In the genomic region with DNA sequence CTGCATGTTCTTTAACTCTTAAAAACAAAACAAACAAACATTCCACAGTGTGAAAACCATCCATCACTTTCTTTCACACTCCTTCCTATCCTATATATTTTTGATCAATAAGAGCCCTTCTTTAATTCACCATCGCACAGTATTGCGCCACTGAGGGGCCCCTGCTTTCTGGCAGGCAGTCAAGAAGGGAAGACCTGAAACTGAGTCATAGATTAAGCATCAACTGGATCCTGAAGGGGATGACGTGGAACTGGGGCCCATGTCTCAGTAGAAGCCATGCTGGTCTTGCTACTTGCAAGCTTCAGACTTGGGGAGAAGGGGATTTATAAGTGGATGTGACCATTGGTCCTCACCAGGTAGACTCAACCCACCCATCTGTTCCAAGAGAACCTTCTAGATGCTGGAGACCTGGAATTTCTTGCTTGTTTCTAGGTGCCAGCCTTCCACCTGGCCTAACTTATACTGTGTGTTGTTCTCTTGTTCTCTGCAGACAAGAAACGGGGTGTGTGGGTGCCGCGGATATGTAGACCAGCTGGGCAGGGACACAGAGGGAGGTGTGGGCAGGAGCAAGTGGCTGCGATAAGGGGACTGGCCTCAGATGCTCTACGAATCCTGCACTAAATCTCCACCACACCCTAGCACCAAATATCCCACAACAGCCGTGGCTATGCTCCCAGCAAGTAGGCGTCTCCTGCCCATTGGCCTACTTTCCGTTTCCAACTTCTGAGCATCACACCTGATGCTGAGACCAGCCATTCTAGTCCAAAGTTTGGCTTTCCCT, we compare ENCODE assay signal across 17 mouse cellular contexts. TPM values are rescaled to one million over a fixed set of nuclear protein-coding genes. Genes with fewer than 3 reads are reported as not detected.
DNase-seq lines count a peak whose midpoint lies in the region; ATAC-seq and TF ChIP-seq lines count a peak whose summit lies in the region.
"Had no signal": no experiment of that assay in that cellular context is flagged by ENCODE, and none has a peak within 500 bp of the region (broad histone marks: within the 10 kb centered on the region; RNA-seq: fewer than 3 reads in every experiment).

No protein-coding gene starts in this region.

- peaks cover 17 to 25% of the 10 kb centered on the region in 2 experiments for H3K4me1 ChIP-seq in liver, embryonic 14.5 days (replicated peaks; ENCODE audit: control insufficient read depth in 2 of 2, insufficient read depth in 2 of 2, low read length in 1 of 2)
- H3K4me1 ChIP-seq in stomach, embryonic 15.5 days: no peaks in the 10 kb centered on the region
- H3K4me1 ChIP-seq: forebrain, embryonic 12.5 days had no signal

- no peak overlapping the region for H3K4me3 ChIP-seq in liver, embryonic 14.5 days (ENCODE audit: insufficient read depth in 1 of 2, low read depth in 2 of 2, low read length in 2 of 2)
- no peak overlapping the region for H3K4me3 ChIP-seq in stomach, embryonic 15.5 days (replicated peaks)
- H3K4me3 ChIP-seq: embryonic facial prominence, embryonic 12.5 days; forebrain, embryonic 12.5 days; heart, embryonic 13.5 days; hindbrain, embryonic 12.5 days; midbrain, embryonic 13.5 days had no signal

- H3K27me3 ChIP-seq in liver, embryonic 14.5 days (ENCODE audit: control insufficient read depth, insufficient read depth, low read length): no peaks in the 10 kb centered on the region
- no peaks in the 10 kb centered on the region for H3K27me3 ChIP-seq in stomach, embryonic 15.5 days (replicated peaks)
- H3K27me3 ChIP-seq: embryonic facial prominence, embryonic 12.5 days; forebrain, embryonic 12.5 days; heart, embryonic 13.5 days; hindbrain, embryonic 12.5 days; midbrain, embryonic 13.5 days had no signal

- 53% methylated on average over 11 of the region's 11 CpGs for WGBS in liver, embryonic 14.5 days (ENCODE audit: insufficient replicate concordance)
- WGBS in stomach, embryonic 15.5 days: 83% methylated on average over 11 of the region's 11 CpGs

- intact Hi-C loops in heart, postnatal 10 days (cut with DNase I): no loop called here

- no peaks in the 10 kb centered on the region for H3K9me3 ChIP-seq in liver, embryonic 14.5 days (ENCODE audit: control insufficient read depth, low read length)
- H3K9me3 ChIP-seq in stomach, embryonic 15.5 days: no peaks in the 10 kb centered on the region
- H3K9me3 ChIP-seq: embryonic facial prominence, embryonic 12.5 days; forebrain, embryonic 12.5 days; heart, embryonic 13.5 days; hindbrain, embryonic 12.5 days; midbrain, embryonic 13.5 days had no signal

- H3K4me2 ChIP-seq in liver, embryonic 14.5 days (ENCODE audit: low read depth): peak overlapping the region; percentile 38
- no peak overlapping the region for H3K4me2 ChIP-seq in stomach, embryonic 15.5 days
- H3K4me2 ChIP-seq: embryonic facial prominence, embryonic 12.5 days; forebrain, embryonic 12.5 days; heart, embryonic 13.5 days; hindbrain, embryonic 12.5 days; midbrain, embryonic 13.5 days had no signal

- DNase-seq in right cerebral cortex, adult 2 months (ENCODE audit: low spot score in 2 of 2): peak; percentile 32 to 44
- no peak for DNase-seq in right cerebral cortex, postnatal 4 days
- peak in 2 of 3 experiments; percentile 36 to 45 for DNase-seq in liver, embryonic 14.5 days (ENCODE audit: low read depth in 3 of 3, low spot score in 3 of 3)
- no peak for DNase-seq in urinary bladder, postnatal 4 days (ENCODE audit: low spot score in 2 of 2)
- DNase-seq in adrenal gland, adult (ENCODE audit: inconsistent age in 2 of 2, low spot score in 1 of 2): no peak
- DNase-seq in heart, postnatal 10 days: no peak
- DNase-seq: cerebellum, postnatal 10 days; gastrocnemius, postnatal 14 days; kidney, adult 18-20 months had no signal

- no peak overlapping the region for H3K9ac ChIP-seq in liver, embryonic 14.5 days (replicated peaks)
- no peak overlapping the region for H3K9ac ChIP-seq in stomach, embryonic 15.5 days
- H3K9ac ChIP-seq: embryonic facial prominence, embryonic 12.5 days; forebrain, embryonic 12.5 days; heart, embryonic 13.5 days; hindbrain, embryonic 12.5 days; midbrain, embryonic 13.5 days had no signal

- peak; percentile 60 for TF ChIP-seq EP300 in liver, embryonic 14.5 days (IDR thresholded peaks at IDR 0.05; ENCODE audit: low read depth)

- no peak overlapping the region for H3K27ac ChIP-seq in liver, embryonic 14.5 days
- no peak overlapping the region for H3K27ac ChIP-seq in stomach, embryonic 15.5 days
- H3K27ac ChIP-seq: embryonic facial prominence, embryonic 12.5 days; forebrain, embryonic 12.5 days; heart, embryonic 13.5 days; hindbrain, embryonic 12.5 days; midbrain, embryonic 13.5 days had no signal

- peak; percentile 93 for ATAC-seq in erythroid progenitor cell, adult 5-6 weeks (replicated peaks; ENCODE audit: low FRiP score, poor library complexity, severe bottlenecking)
- peak; percentile 80 for ATAC-seq in liver, embryonic 14.5 days (ENCODE audit: insufficient read depth)
- peak; percentile 56 for ATAC-seq in stomach, embryonic 15.5 days (ENCODE audit: insufficient read depth, low FRiP score, low read depth)
- ATAC-seq: activated CD4-positive, CD25-positive, alpha-beta regulatory T cell, adult 4 months; midbrain, embryonic 13.5 days had no signal

- TF ChIP-seq CTCF in liver, embryonic 14.5 days (IDR thresholded peaks at IDR 0.05; ENCODE audit: low read depth): no peak

- H3K36me3 ChIP-seq in liver, embryonic 14.5 days (replicated peaks; ENCODE audit: control insufficient read depth, insufficient read depth, low read depth): no peaks in the 10 kb centered on the region
- no peaks in the 10 kb centered on the region for H3K36me3 ChIP-seq in stomach, embryonic 15.5 days
- H3K36me3 ChIP-seq: embryonic facial prominence, embryonic 12.5 days; forebrain, embryonic 12.5 days; heart, embryonic 13.5 days; hindbrain, embryonic 12.5 days; midbrain, embryonic 13.5 days had no signal

RNA-seq across cellular contexts. Expression of gene Irf2, which starts 18.3 kb away (rescaled TPM):
- 55.1 and 69.6 TPM in 2 replicates for total RNA-seq in erythroid progenitor cell, adult 5-6 weeks (2015; ENCODE audit: low replicate concordance)
- 33.4 and 66.5 TPM in 2 replicates for total RNA-seq in erythroid progenitor cell, adult 5-6 weeks (2017; ENCODE audit: low replicate concordance)
- polyA plus RNA-seq in liver, embryonic 14.5 days (2012; rRNA removed): 4.0 and 5.8 TPM in 2 replicates
- polyA plus RNA-seq in liver, embryonic 14.5 days (2014; fragmentation: Nextera tagmentation; extraction: Ambion mirVana): 11.5 and 11.8 TPM in 2 replicates
- 31.5 and 34.5 TPM in 2 replicates for polyA plus RNA-seq in stomach, embryonic 15.5 days (2015; fragmentation: Nextera tagmentation; extraction: Ambion mirVana)
- 10 to 100 TPM; 38.2 to 47.6 TPM for total RNA-seq in heart, postnatal 10 days (2021)

Comparison
In these comparisons a context has a peak if more than half of its experiments do, and no peak if none do; other contexts are left out.
1. DNase-seq: peak in right cerebral cortex, adult 2 months (2 of 2) and liver, embryonic 14.5 days (2 of 3); none in right cerebral cortex, postnatal 4 days (single experiment), urinary bladder, postnatal 4 days (0 of 2), adrenal gland, adult (0 of 2) and heart, postnatal 10 days (0 of 2).
2. Peak in every context shown above with its lines, with median percentiles within 50 percentile points of each other: ATAC-seq.